Mouse (Mus musculus): ENCODE measurements around the gene Mall. TPM values are rescaled to one million over a fixed set of nuclear protein-coding genes. Genes with fewer than 3 reads are reported as not detected.

Gene Mall
- polyA plus RNA-seq, 1 experiment from 2014 or later: 0.69 TPM

DNA sequence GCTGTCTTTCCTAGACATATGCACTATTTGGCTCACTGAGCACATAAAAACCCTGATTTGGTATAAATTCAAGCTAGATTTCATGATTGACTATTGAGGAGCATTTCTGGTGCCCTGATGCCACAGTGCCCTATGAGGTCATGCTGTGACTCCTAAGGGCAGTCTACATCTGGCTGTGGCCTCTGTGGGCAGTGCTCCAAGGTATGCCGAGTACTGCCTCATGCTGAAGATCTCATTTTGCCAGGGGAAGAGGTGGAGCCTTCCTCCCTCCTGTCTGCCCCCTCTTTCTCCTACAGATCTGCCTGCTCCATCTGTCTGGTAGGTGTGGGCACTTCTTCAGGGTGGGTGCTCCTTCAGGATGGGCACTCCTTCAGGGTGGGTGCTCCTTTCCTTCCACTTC, 19.6 kb upstream of the Mall start:
- H3K4me2 ChIP-seq: no peak overlapping the region
- WGBS: 73% methylated on average over 1 of the region's 1 CpGs
- H3K9me3 ChIP-seq: no peaks in the 10 kb centered on the region
- ATAC-seq (ENCODE audit: low FRiP score): no peak
- no peaks in the 10 kb centered on the region for H3K27me3 ChIP-seq
- no peak overlapping the region for H3K4me3 ChIP-seq
- H3K9ac ChIP-seq: no peak overlapping the region
- H3K27ac ChIP-seq: no peak overlapping the region
- H3K4me1 ChIP-seq (replicated peaks): no peaks in the 10 kb centered on the region
- H3K36me3 ChIP-seq: 0 out of 2 replicates have a peak, but pooled peaks cover 6% of the 10 kb centered on the region

GRCm38 (mm10) chr2:127748316-127748715, 18.6 kb upstream of the Mall start:
- no peak for ATAC-seq (ENCODE audit: low FRiP score)

GRCm38 (mm10) chr2:127742637-127743036, 12.9 kb upstream of the Mall start:
- Histone ChIP-seq H3K27me3 (no peaks in the 10 kb centered on the region), H3K36me3 (peaks cover 13% of the 10 kb centered on the region), H3K4me1 (replicated peaks) (no peaks in the 10 kb centered on the region), H3K27ac (no peak overlapping the region), H3K9me3 (no peaks in the 10 kb centered on the region), H3K4me2 (no peak overlapping the region), H3K4me3 (no peak overlapping the region), H3K9ac (no peak overlapping the region)
- no peak for ATAC-seq (ENCODE audit: low FRiP score)
- 91% methylated on average over 3 of the region's 3 CpGs for WGBS

More at GRCm38 (mm10) chr2:127748316-127748715, 18.6 kb upstream of the Mall start:
- no peak overlapping the region for H3K9ac ChIP-seq
- no peaks in the 10 kb centered on the region for H3K9me3 ChIP-seq
- no peak overlapping the region for H3K4me3 ChIP-seq
- WGBS: 64% methylated on average over 7 of the region's 7 CpGs
- no peak overlapping the region for H3K27ac ChIP-seq
- H3K36me3 ChIP-seq: 0 out of 2 replicates have a peak, but pooled peaks cover 6% of the 10 kb centered on the region
- no peaks in the 10 kb centered on the region for H3K27me3 ChIP-seq
- no peak overlapping the region for H3K4me2 ChIP-seq
- no peaks in the 10 kb centered on the region for H3K4me1 ChIP-seq (replicated peaks)

GRCm38 (mm10) chr2:127740756-127741519, 11.2 kb upstream of the Mall start:
- no peaks in the 10 kb centered on the region for H3K4me1 ChIP-seq (replicated peaks)
- WGBS: 75% methylated on average over 9 of the region's 9 CpGs

GRCm38 (mm10) chr2:127737885-127738284, 8.2 kb upstream of the Mall start:
- no peaks in the 10 kb centered on the region for H3K4me1 ChIP-seq (replicated peaks)
- no peaks in the 10 kb centered on the region for H3K27me3 ChIP-seq
- H3K36me3 ChIP-seq: peaks cover 6% of the 10 kb centered on the region
- WGBS: 77% methylated on average over 3 of the region's 3 CpGs
- no peak overlapping the region for H3K4me2 ChIP-seq
- H3K9me3 ChIP-seq: no peaks in the 10 kb centered on the region
- no peak overlapping the region for H3K27ac ChIP-seq
- no peak overlapping the region for H3K9ac ChIP-seq
- no peak overlapping the region for H3K4me3 ChIP-seq
- ATAC-seq (ENCODE audit: low FRiP score): no peak

More at GRCm38 (mm10) chr2:127740756-127741519, 11.2 kb upstream of the Mall start:
- no peaks in the 10 kb centered on the region for H3K27me3 ChIP-seq
- no peak for ATAC-seq (ENCODE audit: low FRiP score)
- no peak overlapping the region for H3K4me3 ChIP-seq
- no peak overlapping the region for H3K27ac ChIP-seq
- no peaks in the 10 kb centered on the region for H3K9me3 ChIP-seq
- H3K4me2 ChIP-seq: no peak overlapping the region
- peaks cover 13% of the 10 kb centered on the region for H3K36me3 ChIP-seq
- no peak overlapping the region for H3K9ac ChIP-seq

DNA sequence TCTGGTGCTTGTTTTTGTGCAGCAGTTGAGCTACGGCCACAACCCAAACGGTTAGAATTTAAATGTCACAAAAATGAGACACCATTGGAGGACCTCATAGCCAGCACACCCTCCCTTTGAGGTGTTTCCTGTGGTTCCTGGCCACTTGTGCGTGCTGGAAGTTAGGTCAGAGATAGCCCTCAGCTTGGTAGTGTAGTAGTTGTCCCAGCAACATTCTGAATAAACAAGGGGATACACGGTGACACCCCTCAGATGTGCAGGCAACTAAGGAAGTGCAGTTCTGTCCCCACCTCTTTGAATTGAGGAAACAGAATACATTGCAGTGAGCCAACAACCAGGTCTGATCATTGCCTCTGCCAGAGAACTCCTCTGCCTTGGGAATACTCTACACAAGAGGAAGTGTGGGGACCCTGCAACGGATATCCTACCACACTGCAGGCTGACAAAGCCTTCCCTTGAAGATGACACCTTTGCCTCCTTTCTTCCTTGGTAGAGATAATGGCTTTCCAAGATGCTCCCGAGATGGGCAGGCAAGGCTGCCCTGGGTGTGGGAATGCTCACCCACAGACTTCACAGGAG, 7.0 kb upstream of the Mall start:
- Histone ChIP-seq H3K9ac (no peak overlapping the region), H3K4me3 (no peak overlapping the region), H3K4me2 (no peak overlapping the region), H3K9me3 (no peaks in the 10 kb centered on the region), H3K27me3 (no peaks in the 10 kb centered on the region), H3K4me1 (replicated peaks) (no peaks in the 10 kb centered on the region), H3K27ac (no peak overlapping the region), H3K36me3 (peaks cover 2% of the 10 kb centered on the region; the same call in 1 of the 2 replicates)
- WGBS: 76% methylated on average over 6 of the region's 6 CpGs
- no peak for ATAC-seq (ENCODE audit: low FRiP score)

DNA sequence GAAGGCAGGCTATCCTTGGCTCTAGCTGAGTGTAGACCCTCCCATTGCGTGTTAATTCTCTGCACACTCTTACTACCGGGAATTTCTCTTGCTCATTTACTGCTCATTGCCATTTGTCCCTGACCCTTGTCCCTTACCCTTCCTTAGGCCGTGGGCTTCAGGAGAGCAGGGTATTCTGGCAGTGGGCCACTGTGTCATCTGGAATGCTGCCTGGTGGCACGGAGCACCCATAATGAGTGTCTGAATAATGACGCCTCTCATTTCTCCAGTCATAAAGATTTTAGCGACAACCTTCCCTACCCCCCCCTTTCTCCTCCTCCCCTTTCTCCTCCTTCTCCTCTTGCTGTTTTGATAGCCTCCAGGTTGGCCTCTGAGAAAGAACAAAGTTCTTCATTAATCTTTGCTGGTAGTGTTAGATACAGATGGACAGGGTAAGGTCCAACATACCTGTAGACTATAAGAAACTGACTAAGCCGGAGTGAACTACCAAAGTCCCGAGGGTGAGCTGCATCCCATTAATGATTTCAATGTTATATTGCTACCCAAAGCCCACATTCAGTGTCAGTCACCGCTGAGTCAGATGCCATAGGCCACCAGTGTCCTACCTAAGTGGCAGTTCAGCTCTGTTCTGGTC, 5.9 kb upstream of the Mall start:
- WGBS: 83% methylated on average over 9 of the region's 9 CpGs
- no peak overlapping the region for H3K4me3 ChIP-seq
- H3K27me3 ChIP-seq: peaks cover 7% of the 10 kb centered on the region
- H3K36me3 ChIP-seq: no peaks in the 10 kb centered on the region
- no peak overlapping the region for H3K27ac ChIP-seq
- no peaks in the 10 kb centered on the region for H3K4me1 ChIP-seq (replicated peaks)
- H3K9me3 ChIP-seq: no peaks in the 10 kb centered on the region
- no peak overlapping the region for H3K4me2 ChIP-seq
- no peak overlapping the region for H3K9ac ChIP-seq
- ATAC-seq (ENCODE audit: low FRiP score): no peak

DNA sequence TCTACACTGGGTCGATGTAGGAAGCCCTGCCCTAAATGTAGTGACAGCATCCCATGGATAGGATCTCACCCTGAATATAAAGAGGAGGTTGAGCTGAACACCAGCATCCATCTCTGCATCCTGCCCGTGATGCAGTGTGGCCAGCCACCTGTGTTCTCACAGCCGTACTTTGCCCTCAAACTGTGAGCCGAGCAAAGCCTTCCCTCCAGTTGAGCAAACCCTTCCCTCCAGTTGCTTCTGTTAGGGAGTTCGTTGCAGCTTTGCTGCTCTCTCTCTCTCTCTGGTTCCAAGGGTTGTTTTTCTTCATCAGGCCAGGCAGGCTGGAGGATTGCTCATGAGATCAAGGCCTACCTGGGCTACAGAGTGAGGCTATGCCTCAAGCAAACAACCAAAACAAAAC, 5.2 kb upstream of the Mall start:
- Histone ChIP-seq H3K9me3 (no peaks in the 10 kb centered on the region), H3K27me3 (peaks cover 14% of the 10 kb centered on the region), H3K9ac (no peak overlapping the region), H3K4me1 (replicated peaks) (peaks cover 2% of the 10 kb centered on the region; the same call in 1 of the 2 replicates), H3K27ac (no peak overlapping the region), H3K4me3 (no peak overlapping the region), H3K36me3 (no peaks in the 10 kb centered on the region), H3K4me2 (no peak overlapping the region)
- 83% methylated on average over 5 of the region's 5 CpGs for WGBS
- ATAC-seq (ENCODE audit: low FRiP score): no peak

- H3K36me3 ChIP-seq: no peaks in the 10 kb centered on the region
- H3K9me3 ChIP-seq: no peaks in the 10 kb centered on the region
- 52% methylated on average over 7 of the region's 7 CpGs for WGBS
- no peak overlapping the region for H3K4me3 ChIP-seq
- H3K27me3 ChIP-seq: peaks cover 33% of the 10 kb centered on the region
- H3K27ac ChIP-seq: no peak overlapping the region
- peaks cover 7% of the 10 kb centered on the region for H3K4me1 ChIP-seq (replicated peaks)
- no peak for ATAC-seq (ENCODE audit: low FRiP score)
- no peak overlapping the region for H3K4me2 ChIP-seq
- H3K9ac ChIP-seq: no peak overlapping the region
These were observed 717 bp upstream of the Mall start for GRCm38 (mm10) chr2:127730301-127730997.

- no peak for ATAC-seq (ENCODE audit: low FRiP score)
- Histone ChIP-seq H3K27ac (no peak overlapping the region), H3K4me1 (replicated peaks) (peaks cover 7% of the 10 kb centered on the region), H3K9ac (no peak overlapping the region), H3K4me3 (no peak overlapping the region), H3K9me3 (no peaks in the 10 kb centered on the region), H3K27me3 (peaks cover 33% of the 10 kb centered on the region), H3K4me2 (no peak overlapping the region), H3K36me3 (no peaks in the 10 kb centered on the region)
- 34% methylated on average over 15 of the region's 15 CpGs for WGBS
These were observed 876 bp downstream of the Mall start for GRCm38 (mm10) chr2:127728661-127729450.

GRCm38 (mm10) chr2:127728146-127728545, 1.6 kb downstream of the Mall start:
- no peaks in the 10 kb centered on the region for H3K9me3 ChIP-seq
- peaks cover 7% of the 10 kb centered on the region for H3K4me1 ChIP-seq (replicated peaks)
- H3K36me3 ChIP-seq: no peaks in the 10 kb centered on the region
- H3K27ac ChIP-seq: no peak overlapping the region
- WGBS: 77% methylated on average over 6 of the region's 6 CpGs
- no peak overlapping the region for H3K4me2 ChIP-seq
- no peak for ATAC-seq (ENCODE audit: low FRiP score)
- no peak overlapping the region for H3K4me3 ChIP-seq
- peaks cover 33% of the 10 kb centered on the region for H3K27me3 ChIP-seq
- no peak overlapping the region for H3K9ac ChIP-seq
